Mouse (Mus musculus) kidney, adult 11 months (tissue): Measurements from ENCODE around the gene Nosip.
"Not testable (repeated sequence)": the region's sequence is repeated elsewhere in the genome, so short reads cannot be mapped to it uniquely, and the experiment has no call there.

Source experiments
- DNase-seq: peaks from one replicate; pipeline ENCODE4 v3.0.0; 2022

The Nosip gene

GRCm38 (mm10) chr7:45062239-45062835 is at the start of gene Nosip, which contains the start of gene Prrg2:
Nosip (plus strand) TSS chr7:45062429.
Prrg2 (minus strand) TSS chr7:45062677.
- peak; percentile 96 for DNase-seq

GRCm38 (mm10) chr7:45012824-45013223 is 49.4 kb upstream of the Nosip start:
- no peak for DNase-seq

GRCm38 (mm10) chr7:45013366-45014095 is 48.7 kb upstream of the Nosip start:
- DNase-seq = no peak

- DNase-seq = no peak
Measured at GRCm38 (mm10) chr7:45014096-45014451, 48.2 kb upstream of the Nosip start.

- no peak for DNase-seq
Measured at GRCm38 (mm10) chr7:45015344-45015956, 46.8 kb upstream of the Nosip start.

- DNase-seq = peak; percentile 100
Measured at GRCm38 (mm10) chr7:45015957-45016612, 46.1 kb upstream of the Nosip start, which contains the start of gene Scaf1. Scaf1 (minus strand) TSS chr7:45016363.

- DNase-seq = no peak
Measured at GRCm38 (mm10) chr7:45016761-45017160, 45.5 kb upstream of the Nosip start.

GRCm38 (mm10) chr7:45017242-45018061 is 44.8 kb upstream of the Nosip start, which contains the start of gene Rras:
Rras (plus strand) TSS chr7:45017961.
- DNase-seq = peak; percentile 99

- peak; percentile 76 for DNase-seq
Measured at GRCm38 (mm10) chr7:45019031-45019571, 43.1 kb upstream of the Nosip start.

GRCm38 (mm10) chr7:45020225-45020624 is 42.0 kb upstream of the Nosip start:
- DNase-seq = no peak

GRCm38 (mm10) chr7:45023711-45024110 is 38.5 kb upstream of the Nosip start:
- not testable (repeated sequence) for DNase-seq

GRCm38 (mm10) chr7:45024281-45025248 is 37.7 kb upstream of the Nosip start:
- DNase-seq = no peak

- no peak for DNase-seq
Measured at GRCm38 (mm10) chr7:45025601-45026220, 36.5 kb upstream of the Nosip start.

- DNase-seq = no peak
Measured at GRCm38 (mm10) chr7:45026256-45026655, 36.0 kb upstream of the Nosip start.

- DNase-seq = no peak
Measured at GRCm38 (mm10) chr7:45027761-45028160, 34.5 kb upstream of the Nosip start.

- no peak for DNase-seq
Measured at GRCm38 (mm10) chr7:45028351-45028750, 33.9 kb upstream of the Nosip start.

GRCm38 (mm10) chr7:45029995-45030394 is 32.2 kb upstream of the Nosip start:
- DNase-seq = no peak

- DNase-seq = no peak
Measured at GRCm38 (mm10) chr7:45030857-45031256, 31.4 kb upstream of the Nosip start.

GRCm38 (mm10) chr7:45033722-45034359 is 28.4 kb upstream of the Nosip start:
- DNase-seq = no peak

GRCm38 (mm10) chr7:45035631-45036030 is 26.6 kb upstream of the Nosip start:
- no peak for DNase-seq
